Mouse (Mus musculus) gastrocnemius, postnatal 4 days (tissue): ENCODE measurements at regions not wholly inside any gene's neighbourhood (a gene's known extent, or its start where the extent isn't known, plus 50 kb on each side); places are given as distances from the start of the nearest gene placed in this dataset.

Experiments used
- DNase-seq, 2 experiments: peaks; one replicate each; pipeline ENCODE4 v3.0.0; 2021 to 2022; ENCODE audit warnings: low spot score in 2 of 2, mixed read lengths in 2 of 2

GRCm38 (mm10) chr2:160192661-160193060, 141.3 kb downstream of the Gm826 start:
- no peak for DNase-seq

- no peak for DNase-seq
Observed at GRCm38 (mm10) chr2:160186106-160186505, 147.9 kb downstream of the Gm826 start.

- no peak for DNase-seq
Observed at GRCm38 (mm10) chr2:160170975-160171515, 162.9 kb downstream of the Gm826 start.

GRCm38 (mm10) chr2:160158599-160159261, 175.2 kb downstream of the Gm826 start:
- no peak for DNase-seq

- DNase-seq: no peak
Observed at GRCm38 (mm10) chr2:160153781-160154180, 180.2 kb downstream of the Gm826 start.

- DNase-seq: no peak
Observed at GRCm38 (mm10) chr2:160152101-160152500, 181.9 kb downstream of the Gm826 start.

GRCm38 (mm10) chr2:160148936-160149335, 185.0 kb downstream of the Gm826 start:
- no peak for DNase-seq

GRCm38 (mm10) chr2:160148516-160148915, 185.4 kb downstream of the Gm826 start:
- DNase-seq: no peak

GRCm38 (mm10) chr2:160148031-160148430, 185.9 kb downstream of the Gm826 start:
- no peak for DNase-seq

- no peak for DNase-seq
Observed at GRCm38 (mm10) chr2:160140166-160140740, 193.7 kb downstream of the Gm826 start.

- no peak for DNase-seq
Observed at GRCm38 (mm10) chr2:160138091-160138490, 195.9 kb downstream of the Gm826 start.

- no peak for DNase-seq
Observed at GRCm38 (mm10) chr2:160131797-160132196, 202.2 kb downstream of the Gm826 start.

- no peak for DNase-seq
Observed at GRCm38 (mm10) chr2:160131386-160131785, 202.6 kb downstream of the Gm826 start.

- DNase-seq: no peak
Observed at GRCm38 (mm10) chr2:160117148-160117547, 216.8 kb downstream of the Gm826 start.

GRCm38 (mm10) chr2:160111176-160111692, 222.7 kb downstream of the Gm826 start:
- no peak for DNase-seq

GRCm38 (mm10) chr2:160093078-160093477, 240.9 kb downstream of the Gm826 start:
- DNase-seq: no peak

GRCm38 (mm10) chr2:160085999-160086398, 248.0 kb downstream of the Gm826 start:
- no peak for DNase-seq

GRCm38 (mm10) chr2:160083674-160084073, 250.3 kb downstream of the Gm826 start:
- DNase-seq: no peak

GRCm38 (mm10) chr2:160082106-160082653, 251.8 kb downstream of the Gm826 start:
- DNase-seq: no peak

- no peak for DNase-seq
Observed at GRCm38 (mm10) chr2:160075694-160076093, 258.3 kb downstream of the Gm826 start.

GRCm38 (mm10) chr2:160070441-160070840, 263.5 kb downstream of the Gm826 start:
- no peak for DNase-seq

GRCm38 (mm10) chr2:160068772-160069171, 265.2 kb downstream of the Gm826 start:
- DNase-seq: no peak
